Mouse (Mus musculus): ENCODE data around the gene Cnnm4.

GRCm38 (mm10) chr1:36446106-36446824, 25.2 kb upstream of the Cnnm4 start:
- no peak for TF ChIP-seq CTCF (IDR thresholded peaks at IDR 0.05; ENCODE audit: low read depth)
- no peak for TF ChIP-seq EP300 (IDR thresholded peaks at IDR 0.05; ENCODE audit: low read depth)
